Mouse (Mus musculus): Measurements from ENCODE around the gene Pgam1.
"Not testable (repeated sequence)": the region's sequence is repeated elsewhere in the genome, so short reads cannot be mapped to it uniquely, and the experiment has no call there.

Gene Pgam1

DNA sequence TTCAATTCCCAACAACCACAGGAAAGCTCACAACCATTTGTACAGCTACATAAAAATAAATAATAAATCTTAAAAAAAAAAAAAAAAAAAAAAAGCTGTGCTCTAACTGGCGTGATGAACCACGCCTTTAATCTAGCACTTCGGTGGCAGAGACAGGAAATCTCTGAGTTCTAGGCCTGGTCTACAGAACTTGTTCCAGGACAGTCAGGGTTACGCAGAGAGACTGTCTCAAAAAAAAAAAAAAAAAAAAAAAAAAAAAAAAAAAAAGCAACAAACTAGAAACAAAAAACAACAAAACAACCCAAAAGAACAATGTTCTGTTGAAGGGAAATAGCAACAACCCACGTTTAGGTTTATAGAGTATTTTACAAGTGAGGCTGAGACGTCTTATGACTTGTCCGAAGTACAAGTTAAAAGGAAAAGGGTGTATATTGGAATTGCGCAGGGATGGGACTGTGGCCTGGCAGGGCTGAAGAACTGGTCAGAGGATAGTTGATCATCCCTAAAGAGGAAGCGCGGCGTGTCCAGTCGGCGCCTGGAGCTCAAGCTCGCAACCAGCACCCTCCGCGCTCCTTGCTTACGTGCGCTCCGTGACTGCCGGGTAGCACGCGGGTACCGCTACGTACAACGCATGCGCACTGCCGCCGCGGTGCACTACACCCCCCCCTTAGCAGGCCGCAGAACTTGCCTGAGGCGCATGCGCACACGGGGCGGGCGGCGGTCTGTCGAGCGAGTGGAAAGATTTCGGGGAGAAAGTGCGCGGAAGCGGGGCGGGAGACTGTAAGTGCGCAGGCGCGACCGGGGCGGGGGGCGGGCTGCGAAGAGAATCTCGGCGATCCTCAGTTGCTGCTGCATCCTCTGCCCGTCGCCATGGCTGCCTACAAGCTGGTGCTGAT, at the start of gene Pgam1:
Gene Pgam1, plus strand, starts transcription at position 746 of the 896 bp plus-strand sequence.
- DNase-seq (ENCODE audit: low read depth, low spot score): peak; percentile 97

DNA sequence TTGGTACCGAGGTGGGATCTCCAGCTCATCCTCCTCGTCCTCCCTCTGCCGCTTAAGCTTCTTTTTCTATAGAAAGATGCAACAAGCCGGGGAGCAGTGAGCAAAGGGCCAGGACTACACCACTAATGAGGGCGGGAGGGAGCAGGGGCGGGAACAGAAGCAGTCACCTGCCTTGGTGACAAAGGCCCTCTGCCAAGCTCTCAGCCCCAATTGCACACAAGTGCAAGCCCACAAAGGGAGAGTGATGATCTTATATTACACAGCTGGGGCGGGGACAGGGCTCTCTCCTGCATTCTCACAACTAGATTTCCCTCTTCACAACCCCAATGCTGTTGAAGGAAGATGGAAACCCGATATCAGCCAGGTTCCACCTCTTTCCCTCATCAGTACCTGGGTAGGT, 45.0 kb upstream of the Pgam1 start:
- no peak for DNase-seq (ENCODE audit: low read depth, low spot score)

DNA sequence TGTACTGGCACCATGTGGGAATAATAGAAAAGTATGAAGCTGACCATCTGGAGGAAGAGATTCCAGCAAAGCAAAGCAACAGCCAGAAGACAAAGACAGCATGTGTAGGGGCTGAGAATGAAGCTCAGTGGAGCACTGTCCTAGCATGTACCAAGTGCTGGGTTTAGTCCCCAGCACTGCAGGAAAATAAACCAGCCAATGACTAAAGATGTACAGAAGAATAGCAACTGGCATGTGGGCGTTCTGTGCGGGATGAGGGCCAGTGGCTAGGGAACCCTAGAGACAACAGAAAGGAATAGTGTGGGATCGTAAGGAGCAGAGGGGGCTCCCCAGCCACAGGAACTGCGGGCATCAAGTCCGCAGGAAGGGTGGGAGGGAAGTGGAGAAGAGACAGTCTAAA, 42.4 kb upstream of the Pgam1 start:
- DNase-seq (ENCODE audit: low read depth, low spot score): no peak

DNA sequence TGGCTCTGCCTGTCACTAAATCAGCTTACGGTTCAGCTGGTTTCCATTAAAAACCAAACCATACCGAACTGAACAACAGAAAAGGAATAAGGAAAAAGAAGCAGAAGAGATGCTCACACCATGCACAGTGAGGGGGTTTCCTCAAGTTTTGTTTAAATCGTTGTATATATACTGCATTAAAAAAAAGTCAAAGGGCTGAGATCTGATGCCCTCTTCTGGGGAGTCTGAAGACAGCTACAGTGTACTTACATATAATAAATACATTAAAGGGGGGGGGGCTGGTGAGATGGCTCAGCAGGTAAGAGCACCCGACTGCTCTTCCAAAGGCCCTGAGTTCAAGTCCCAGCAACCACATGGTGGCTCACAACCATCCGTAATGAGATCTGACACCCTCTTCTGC, 41.8 kb upstream of the Pgam1 start:
- not testable (repeated sequence) for DNase-seq (ENCODE audit: low read depth, low spot score)

DNA sequence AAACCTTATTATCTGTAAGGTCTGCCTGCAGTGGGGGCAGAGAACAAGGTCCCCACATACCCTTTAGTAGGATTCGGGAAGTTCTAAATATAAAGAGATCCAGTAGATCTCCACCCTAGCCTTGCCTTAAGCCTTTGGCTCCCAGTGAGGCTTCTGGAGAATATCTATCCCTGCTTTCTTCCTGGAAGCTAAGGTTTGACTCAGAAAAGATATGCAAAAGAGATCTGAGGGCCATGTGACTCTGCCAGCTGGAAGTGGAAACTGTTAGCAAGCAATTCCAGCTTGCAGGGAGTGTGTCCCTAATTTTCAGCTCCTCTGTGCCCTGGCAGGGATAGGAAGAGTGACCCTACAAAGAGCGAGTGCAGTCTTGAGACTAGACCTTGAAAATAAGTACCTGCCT, 39.4 kb upstream of the Pgam1 start:
- DNase-seq (ENCODE audit: low read depth, low spot score): no peak

DNA sequence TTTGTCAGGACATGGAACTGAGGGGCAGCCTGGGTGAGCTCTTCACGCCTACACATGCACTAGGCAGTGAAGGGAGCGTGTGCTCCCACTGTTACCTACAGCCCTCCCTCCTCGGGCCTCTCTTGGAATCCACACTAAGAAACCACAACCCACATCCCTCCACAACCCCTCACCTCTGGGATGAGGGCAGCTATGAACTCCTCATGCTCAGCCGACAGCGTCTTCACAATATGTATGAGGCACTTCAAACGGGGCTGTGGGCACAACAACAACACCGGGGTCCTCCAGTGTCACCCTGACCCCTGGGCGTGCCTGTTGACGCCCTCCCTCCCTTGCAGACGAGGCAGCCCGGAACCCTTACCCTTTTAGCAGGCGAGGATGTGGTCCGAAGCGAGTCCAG, 37.4 kb upstream of the Pgam1 start:
- DNase-seq (ENCODE audit: low read depth, low spot score): no peak

DNA sequence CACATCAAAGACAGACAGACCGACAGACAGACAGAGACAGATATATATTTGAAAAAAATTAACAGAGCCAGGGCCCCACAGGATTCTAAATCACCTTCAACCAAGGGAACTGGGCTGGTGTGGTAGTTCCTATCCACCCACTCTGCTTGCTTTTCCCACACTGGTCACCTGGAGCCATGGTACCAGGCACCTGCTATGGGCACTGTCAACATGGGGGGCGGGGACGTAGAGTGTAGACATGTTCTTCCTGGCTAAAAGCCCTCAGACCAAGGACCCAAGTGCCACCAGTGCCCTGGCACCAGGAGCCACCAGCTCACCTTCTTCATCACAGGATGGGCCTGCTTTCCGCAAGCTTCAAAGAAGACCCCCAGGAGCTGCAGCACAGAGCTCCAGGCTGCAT, 29.9 kb upstream of the Pgam1 start:
- DNase-seq (ENCODE audit: low read depth, low spot score): no peak

DNA sequence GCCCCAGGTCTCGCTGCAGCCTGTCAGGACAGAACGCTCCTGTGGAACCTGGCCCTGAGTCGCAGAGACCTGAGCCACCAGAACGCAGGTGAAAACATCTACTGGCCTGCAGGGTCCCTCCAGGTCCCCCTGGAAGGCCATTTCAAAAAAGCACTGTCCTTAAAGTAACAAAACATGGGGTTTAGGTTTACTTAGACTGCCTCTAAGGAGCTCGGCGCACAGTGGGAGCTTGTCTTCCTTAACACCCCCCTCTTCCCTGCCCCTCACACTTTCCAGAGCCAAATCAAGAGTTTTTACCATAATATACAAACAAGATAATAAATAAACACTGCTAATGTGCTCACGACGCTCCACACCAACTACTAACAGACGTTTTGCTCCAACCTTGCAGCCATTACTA, 27.8 kb upstream of the Pgam1 start:
- DNase-seq (ENCODE audit: low read depth, low spot score): no peak

DNA sequence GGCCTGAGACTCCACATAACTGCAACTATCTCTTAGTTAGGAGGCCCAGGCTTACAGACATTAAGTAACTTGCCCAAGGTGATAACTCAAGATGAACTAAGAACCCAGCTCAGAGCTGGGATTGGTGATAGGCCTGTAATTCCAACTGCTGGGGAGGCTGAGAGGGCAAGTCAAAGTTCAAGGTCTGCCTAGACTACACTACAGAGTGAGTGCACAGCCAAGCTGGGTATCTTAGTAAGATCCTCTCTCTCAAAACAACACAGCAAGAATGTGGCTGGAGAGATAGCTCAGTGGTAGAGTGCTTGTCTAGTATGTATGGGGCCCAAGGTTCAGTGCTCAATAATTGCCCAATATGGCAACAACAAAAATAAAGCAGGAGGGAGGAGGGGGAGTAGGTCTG, 23.5 kb upstream of the Pgam1 start:
- DNase-seq (ENCODE audit: low read depth, low spot score): no peak

DNA sequence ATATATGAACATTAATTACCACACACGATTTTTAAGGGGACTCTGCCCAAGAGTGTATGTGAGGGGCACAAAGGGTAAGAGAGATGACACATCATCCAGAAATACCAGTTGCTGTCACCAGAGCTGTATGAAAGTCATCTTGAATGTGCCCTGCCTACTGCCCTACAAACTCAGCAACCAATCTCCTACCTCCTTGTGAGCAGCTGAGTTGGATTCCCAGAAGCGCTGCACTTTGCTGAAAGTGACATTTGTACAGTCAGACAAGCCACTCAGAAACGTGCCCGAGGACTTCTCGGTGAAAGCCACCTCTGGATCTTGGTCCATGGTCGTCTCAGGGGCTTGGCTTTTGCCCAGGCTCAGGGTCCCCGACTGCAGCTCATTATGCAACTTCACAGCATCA, 16.8 kb upstream of the Pgam1 start:
- DNase-seq (ENCODE audit: low read depth, low spot score): no peak

DNA sequence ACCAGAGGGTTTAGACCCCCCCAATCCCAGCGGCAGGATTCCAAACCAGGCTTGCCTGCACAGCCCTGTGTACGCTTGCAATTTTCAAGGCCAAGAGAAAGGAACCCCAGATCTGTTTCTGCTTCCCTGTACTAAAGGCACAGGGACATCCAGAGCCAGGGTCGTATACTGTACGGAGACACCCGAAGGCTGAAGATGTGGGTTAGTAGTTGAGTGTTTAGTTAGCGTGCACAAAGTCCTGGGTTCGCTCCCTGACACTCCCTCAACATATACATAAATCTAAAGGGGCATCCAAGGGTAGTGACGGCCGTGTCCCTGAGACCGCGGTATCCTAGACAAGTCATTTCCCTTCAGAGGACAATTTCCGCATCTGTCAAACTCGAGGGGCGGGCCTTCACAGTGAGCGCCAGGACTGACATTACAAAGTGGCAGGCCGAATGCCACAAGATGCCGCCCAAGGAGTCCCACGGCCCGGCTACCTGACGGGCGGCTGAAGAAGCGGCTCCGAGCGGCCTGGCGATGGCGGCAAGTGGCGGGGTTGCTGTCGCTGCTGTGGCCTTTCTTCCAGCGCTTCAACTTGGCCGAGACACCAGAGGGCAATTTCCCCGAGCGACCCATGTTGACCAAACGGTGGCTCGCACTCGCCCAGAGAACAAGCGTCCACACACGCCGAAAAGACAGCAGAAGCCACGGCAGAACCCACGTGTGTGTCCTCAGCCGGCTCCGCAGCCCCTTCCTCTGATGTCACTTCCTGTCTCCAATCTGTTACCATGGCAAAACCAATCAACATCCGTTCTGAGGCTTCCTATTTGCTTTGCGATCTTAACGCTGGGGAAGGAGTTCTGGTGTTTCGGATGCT, 16.0 kb upstream of the Pgam1 start, which contains the start of gene Rrp12:
Gene Rrp12, minus strand, starts transcription at position 714 of the 859 bp plus-strand sequence.
- peak; percentile 59 for DNase-seq (ENCODE audit: low read depth, low spot score)

DNA sequence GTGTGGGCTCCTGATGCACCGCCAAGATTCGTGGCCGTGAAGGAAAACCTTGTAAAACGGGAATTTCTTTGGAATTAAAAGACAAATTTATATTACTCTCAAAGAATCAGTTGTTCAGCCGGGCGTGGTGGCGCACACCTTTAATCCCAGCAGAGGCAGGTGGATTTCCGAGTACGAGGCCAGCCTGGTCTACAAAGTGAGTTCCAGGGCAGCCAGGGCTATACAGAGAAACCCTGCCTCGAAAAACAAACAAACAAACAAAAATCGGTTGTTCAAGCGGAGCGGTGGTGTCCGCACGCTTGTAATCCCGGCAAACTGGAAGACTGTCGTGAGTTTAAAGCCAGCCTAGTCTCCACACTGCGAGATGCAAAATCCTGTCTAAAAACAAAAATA, 15.4 kb upstream of the Pgam1 start:
- DNase-seq (ENCODE audit: low read depth, low spot score): no peak

DNA sequence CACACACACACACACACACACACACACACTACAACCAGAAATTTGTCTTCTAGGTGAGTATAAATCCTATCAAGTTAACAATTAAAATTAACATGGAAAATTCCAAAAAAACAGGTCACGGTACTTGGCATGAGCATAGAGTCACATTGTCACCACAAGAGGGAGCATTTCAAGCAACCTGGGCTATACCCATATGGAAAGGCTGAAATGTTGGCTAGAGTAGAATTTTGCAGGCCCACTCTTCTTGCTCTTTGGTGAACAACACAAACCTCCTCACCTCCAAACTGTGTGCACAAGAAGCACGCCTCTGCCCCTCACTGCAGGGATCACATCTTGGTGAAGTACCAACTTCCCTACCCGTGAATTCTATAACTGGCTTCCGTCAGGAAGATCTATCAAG, 12.9 kb upstream of the Pgam1 start:
- no peak for DNase-seq (ENCODE audit: low read depth, low spot score)

DNA sequence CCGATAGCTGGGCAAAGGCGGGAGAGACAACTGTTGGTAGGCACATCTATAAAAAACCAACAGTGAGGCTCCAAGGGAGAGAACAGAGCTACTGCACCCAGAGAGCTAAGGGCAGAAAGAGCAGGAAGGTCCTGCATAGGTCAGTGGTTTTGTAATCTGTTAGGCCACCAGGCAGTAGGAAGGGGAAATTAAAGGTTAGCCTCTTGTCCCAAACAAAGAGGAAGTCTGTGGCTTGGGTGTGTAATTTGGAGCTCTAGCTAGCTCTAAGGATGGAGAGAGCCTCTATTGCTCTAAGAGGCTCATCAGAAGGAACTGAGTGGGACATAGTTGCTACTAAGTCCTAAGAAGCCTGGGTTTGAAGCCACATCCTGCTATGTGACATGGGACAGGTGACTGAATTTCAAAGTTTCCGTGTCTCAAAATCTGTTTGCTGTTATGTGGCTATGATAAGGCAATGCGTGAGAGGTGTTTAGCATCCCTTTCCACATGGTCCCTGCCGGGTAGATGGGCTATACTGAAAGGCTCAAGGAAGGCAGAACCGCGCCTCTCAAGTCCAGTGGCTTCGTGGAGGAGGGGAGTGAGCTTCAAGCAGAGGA, 11.1 kb upstream of the Pgam1 start:
- DNase-seq (ENCODE audit: low read depth, low spot score): no peak

DNA sequence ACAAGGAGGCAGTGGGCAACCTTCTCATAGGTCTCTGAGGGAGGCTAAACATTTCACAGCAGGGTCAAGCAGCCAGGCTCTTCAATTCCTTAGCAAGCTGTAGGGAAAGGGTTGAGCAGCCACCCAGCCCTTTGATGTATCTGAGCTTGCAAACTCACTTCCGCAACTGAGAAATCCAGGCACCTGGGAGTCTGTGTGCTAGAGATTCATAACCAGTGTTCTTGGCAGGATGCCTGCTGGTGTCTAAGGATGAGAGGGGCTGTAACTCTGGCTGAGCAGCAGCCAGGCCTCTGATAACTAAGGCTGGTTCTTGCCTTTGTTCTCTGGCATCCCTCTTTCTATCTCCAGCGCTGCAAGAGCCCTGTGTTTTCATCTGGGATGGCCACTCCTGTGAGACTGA, 10.0 kb upstream of the Pgam1 start:
- DNase-seq (ENCODE audit: low read depth, low spot score): no peak

DNA sequence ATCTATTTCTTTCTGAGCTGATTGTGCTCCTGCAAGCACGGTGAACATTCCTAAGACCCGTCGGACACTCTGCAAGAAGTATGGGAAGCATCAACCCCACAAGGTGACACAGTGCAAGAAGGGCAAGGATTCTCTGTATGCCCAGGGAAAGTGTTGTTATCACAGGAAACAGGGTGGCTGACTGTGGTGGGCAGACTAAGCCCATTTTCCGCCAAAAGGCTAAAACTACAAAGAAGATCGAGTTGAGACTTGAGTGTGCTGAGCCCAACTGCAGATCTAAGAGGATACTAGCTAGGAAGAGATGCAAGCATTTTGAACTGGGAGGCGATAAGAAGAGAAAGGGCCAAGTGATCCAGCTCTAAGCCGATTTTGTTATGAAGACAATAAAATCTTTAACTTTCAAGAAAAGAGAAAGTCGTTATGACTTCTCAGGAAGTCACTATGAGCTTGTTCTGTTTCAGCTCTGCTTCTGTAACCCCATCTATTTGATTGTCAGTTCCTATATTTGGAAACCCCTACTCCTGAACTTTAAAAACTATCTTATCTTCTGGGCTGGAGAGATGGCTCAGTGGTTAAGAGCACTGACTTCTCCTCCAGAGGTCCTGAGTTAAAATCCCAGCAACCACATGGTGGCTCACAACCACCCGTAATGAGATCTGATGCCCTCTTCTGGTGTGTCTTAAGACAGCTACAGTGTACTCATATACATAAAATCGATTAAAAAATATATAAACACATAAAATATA, 8.7 kb upstream of the Pgam1 start:
- no peak for DNase-seq (ENCODE audit: low read depth, low spot score)

DNA sequence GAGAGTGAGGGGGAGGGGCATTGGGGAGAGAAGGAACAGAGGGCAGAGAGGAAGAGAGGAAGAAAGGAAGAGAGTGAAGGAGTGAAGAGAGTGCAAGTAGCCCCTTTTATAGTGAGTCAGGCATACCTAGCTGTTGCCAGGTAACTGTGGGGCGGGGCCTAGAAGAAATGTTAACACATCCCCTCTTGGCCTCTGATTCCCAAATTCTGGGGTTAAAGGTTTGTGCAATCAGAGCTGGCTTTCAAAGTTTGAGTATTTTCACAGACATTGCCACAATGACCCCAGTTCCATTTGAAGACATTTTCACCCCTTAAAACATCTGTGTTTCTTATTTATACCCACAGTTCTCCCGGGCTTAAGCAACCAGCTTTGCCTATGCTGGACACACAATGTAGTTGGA, 6.5 kb upstream of the Pgam1 start:
- DNase-seq (ENCODE audit: low read depth, low spot score): no peak

DNA sequence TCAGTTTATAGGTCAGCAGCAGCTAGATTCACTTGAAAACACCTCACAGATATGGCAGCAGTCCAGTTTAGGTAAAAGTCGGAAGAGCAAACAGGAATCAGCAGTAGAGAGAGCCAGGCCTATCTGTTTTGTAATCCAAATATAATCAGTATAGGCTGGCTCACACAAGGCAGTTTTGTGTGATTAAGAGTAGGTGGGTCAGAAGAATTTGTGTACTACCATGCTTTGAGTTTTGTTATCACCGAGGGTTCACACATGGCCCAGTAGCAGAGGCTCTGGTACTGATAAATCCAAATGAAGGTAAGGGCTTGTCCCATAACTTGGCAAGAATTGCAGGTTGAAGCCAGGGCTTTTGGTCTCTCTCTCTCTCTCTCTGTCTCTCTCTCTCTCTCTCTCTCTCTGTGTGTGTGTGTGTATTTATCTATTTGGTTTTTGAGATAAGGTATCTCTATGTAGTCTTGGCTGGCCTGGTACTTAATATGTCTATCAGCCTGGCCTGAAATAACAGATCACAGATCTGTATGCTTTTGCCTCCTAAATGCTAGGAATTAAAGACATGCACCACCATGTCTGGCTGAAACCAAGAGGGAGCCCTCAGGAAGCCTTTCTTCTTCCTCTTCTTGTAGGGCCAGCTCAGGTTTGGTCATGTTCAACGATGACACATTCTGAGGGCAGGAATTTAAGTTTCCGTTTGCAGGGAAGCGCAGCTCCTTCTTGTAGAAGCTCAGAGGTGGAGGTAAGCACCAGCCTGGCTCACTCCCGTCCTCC, 5.2 kb upstream of the Pgam1 start:
- no peak for DNase-seq (ENCODE audit: low read depth, low spot score)

DNA sequence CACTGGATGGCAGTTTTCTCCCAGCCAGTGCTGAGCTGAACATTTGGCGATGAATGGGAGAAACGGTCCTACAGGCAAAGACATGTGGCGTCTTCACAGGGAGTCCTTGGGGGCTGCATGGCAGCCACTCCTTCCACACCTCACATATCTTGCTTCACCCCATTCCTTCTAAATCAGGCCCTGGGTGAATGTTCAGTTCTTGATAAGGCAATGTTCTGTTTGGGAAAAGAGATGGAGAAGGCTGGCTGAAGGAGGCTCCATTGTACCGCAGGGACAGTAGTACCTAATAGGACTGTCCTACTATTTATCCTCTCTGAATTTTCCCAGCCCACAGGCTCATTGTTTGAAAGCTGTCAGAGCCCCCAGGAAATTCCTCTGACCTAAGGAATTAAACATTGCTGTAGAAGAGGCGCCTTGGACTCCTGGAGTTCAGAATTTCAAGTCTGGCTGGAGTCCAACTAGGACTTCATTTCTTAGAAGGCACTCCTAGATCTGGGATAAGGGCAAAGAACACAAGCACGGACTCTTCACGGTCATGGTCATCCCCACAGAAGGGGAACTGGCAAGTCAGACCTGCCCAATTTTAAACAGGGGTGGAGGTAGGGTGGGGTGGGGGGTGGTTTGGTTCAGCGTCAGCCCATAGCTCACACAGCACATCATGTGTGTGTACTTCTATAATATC, 4.5 kb upstream of the Pgam1 start:
- DNase-seq (ENCODE audit: low read depth, low spot score): no peak

DNA sequence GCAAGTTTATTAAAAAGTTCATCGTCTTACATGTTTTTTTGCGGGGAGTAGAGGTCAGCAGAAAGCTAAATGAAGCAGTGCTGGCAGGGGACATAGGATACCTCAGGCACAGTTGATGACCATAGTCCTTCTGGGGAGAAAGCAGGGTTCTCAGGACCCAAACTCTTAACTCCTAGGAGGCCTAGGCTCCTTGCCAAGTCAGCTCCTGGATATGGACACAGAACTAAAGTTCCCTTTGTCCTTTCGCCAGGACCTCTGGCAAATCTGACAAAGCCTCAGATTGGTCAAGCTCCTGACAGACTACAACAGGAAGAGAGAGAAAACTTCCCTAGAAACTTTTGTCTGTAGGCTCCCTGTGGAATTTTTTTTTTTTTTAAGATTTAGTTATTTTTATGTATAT, 3.0 kb upstream of the Pgam1 start:
- no peak for DNase-seq (ENCODE audit: low read depth, low spot score)

Data from WW6 (cell line).